Mouse (Mus musculus) liver, embryonic 11.5 days (tissue): ENCODE data around the gene Rnase4. TPM values are rescaled to one million over a fixed set of nuclear protein-coding genes. Genes with fewer than 3 reads are reported as not detected.

ENCODE experiments used
- ATAC-seq: fragments of 200-750 bp; cut with Nextera tagmentation; replicated peaks from 2 replicates; pipeline ENCODE4 v1.8.0; 2017; ENCODE audit warnings: moderate number of reproducible peaks, mild to moderate bottlenecking, moderate TSS enrichment, moderate library complexity; ENCODE audit not compliant: low FRiP score
- DNase-seq: peaks from one replicate; pipeline ENCODE4 v3.0.0-alpha.2; 2017; ENCODE audit warnings: low spot score
- H3K27ac ChIP-seq: fragments of 300-500 bp; sonication (generic); 2 replicates; pipeline ENCODE4 v1.5.1; 2014; ENCODE audit warnings: mild to moderate bottlenecking, low read depth, low read length, control low read depth
- H3K27me3 ChIP-seq: fragments of 300-500 bp; sonication (generic); replicated peaks from 2 replicates; pipeline ENCODE4 v1.6.1; 2014; ENCODE audit warnings: low read length, mixed read lengths; ENCODE audit not compliant: control insufficient read depth, insufficient read depth
- H3K36me3 ChIP-seq: fragments of 300-500 bp; sonication (generic); 2 replicates; pipeline ENCODE4 v1.6.1; 2014; ENCODE audit warnings: mild to moderate bottlenecking, low read length, moderate library complexity, mixed read lengths; ENCODE audit not compliant: control insufficient read depth, insufficient read depth
- H3K4me1 ChIP-seq: fragments of 300-500 bp; sonication (generic); replicated peaks from 2 replicates; pipeline ENCODE4 v1.6.1; 2014; ENCODE audit warnings: low read length, mixed read lengths; ENCODE audit not compliant: control insufficient read depth, insufficient read depth
- H3K4me2 ChIP-seq: fragments of 300-500 bp; sonication (generic); 2 replicates; pipeline ENCODE4 v1.6.1; 2014; ENCODE audit warnings: mild to moderate bottlenecking, control low read depth, moderate library complexity
- H3K4me3 ChIP-seq: fragments of 300-500 bp; sonication (generic); 2 replicates; pipeline ENCODE4 v1.5.1; 2014; ENCODE audit warnings: low read depth, low read length, control low read depth
- H3K9ac ChIP-seq: fragments of 300-500 bp; sonication (generic); 2 replicates; pipeline ENCODE4 v1.6.1; 2014; ENCODE audit warnings: low read depth, low read length, control low read depth
- H3K9me3 ChIP-seq: fragments of 300-500 bp; sonication (generic); 2 replicates; pipeline ENCODE4 v1.6.1; 2016; ENCODE audit warnings: low read length, inconsistent platforms, mixed read lengths; ENCODE audit not compliant: control insufficient read depth
- WGBS: fragments of 180-500 bp; shearing (Covaris S2); extraction: QIAGEN DNeasy Blood & Tissue Kit; methylation state at CpG from one replicate; pipeline ENCODE4 v1.1.7; 2014; 5-methylcytosine and 5-hydroxymethylcytosine counted together
- polyA plus RNA-seq: library from polyadenylated mRNA; unstranded; fragments of >200 nt; fragmentation: Nextera tagmentation; extraction: Ambion mirVana; gene quantifications from 2 replicates; pipeline ENCODE4 v1.2.1, GENCODE M21; 2014

Gene Rnase4
- polyA plus RNA-seq, 1 experiment from 2014 or later = 13.6 TPM

DNA sequence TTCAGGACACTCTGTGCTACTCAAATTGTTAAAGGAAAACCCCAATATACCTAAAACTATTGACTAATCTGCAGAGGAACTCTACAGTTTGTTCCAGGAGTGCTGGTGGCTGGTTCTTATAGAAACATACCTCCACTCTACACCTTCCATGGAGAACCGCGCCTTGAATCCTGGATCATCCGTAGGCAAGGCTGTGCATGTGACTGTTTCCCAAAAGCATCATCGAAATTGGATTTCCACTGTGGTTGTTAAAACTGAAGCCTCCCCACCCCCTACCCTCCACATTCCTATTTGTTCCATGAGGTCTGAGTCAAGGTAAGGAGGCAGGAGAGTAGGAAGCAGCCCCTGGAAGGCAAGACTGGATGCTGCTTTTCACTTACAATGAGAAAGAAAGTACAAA, 53.6 kb downstream of the Rnase4 start:
- Histone ChIP-seq H3K9ac (no peak overlapping the region), H3K4me2 (no peak overlapping the region), H3K27me3 (no peaks in the 10 kb centered on the region), H3K36me3 (no peaks in the 10 kb centered on the region), H3K4me3 (no peak overlapping the region), H3K9me3 (no peaks in the 10 kb centered on the region), H3K4me1 (peaks cover 32% of the 10 kb centered on the region), H3K27ac (peak overlapping the region; percentile 52)
- DNase-seq (no peak), ATAC-seq (no peak)
- WGBS = 91% methylated on average over 4 of the region's 4 CpGs

DNA sequence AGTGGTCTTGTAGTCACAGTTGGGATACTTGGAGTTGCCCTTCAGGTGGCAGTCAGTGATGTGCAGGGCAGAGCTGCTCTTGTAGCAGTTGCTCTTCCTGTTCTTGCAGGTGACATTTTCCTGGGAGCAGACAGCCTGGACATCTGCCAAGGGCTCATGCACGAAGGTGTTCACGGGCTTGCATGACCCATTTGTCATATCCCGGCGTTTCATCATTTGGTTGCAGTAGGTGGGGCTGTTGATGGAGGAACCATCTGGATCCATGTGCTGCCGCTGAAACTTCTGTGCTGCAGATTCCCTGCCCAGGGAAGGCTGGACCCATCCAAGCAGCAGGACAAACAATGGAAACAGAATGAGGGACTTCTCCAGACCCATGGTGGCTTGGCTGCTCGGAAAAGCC, 54.6 kb downstream of the Rnase4 start:
- Histone ChIP-seq H3K4me3 (no peak overlapping the region), H3K36me3 (no peaks in the 10 kb centered on the region), H3K4me2 (no peak overlapping the region), H3K4me1 (peaks cover 41% of the 10 kb centered on the region), H3K9ac (no peak overlapping the region), H3K9me3 (no peaks in the 10 kb centered on the region), H3K27me3 (no peaks in the 10 kb centered on the region), H3K27ac (no peak overlapping the region)
- WGBS = 88% methylated on average over 6 of the region's 6 CpGs
- DNase-seq = no peak
- ATAC-seq = no peak

DNA sequence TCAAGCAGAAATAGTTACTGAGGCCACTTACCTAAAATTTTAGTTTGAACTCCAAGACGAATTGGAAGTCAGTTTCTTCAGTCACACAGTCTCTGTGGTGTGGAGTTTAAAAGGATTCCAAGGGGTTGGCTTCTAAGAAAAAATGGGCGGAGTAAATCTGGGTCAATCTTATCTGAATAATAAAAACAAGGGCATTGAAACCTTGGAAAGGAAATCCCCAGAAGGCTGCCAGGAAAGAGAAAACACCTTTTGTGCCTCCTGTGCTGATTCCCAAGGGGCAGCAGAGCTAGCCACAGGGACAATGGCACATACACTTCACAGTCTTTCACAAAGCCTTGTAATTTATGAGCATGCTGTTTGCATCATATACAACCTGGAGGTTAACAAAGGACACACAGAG, 55.8 kb downstream of the Rnase4 start, which contains the start of gene Rnase1:
Gene Rnase1, minus strand, starts transcription at position 101 of the 400 bp plus-strand sequence.
- Histone ChIP-seq H3K36me3 (no peaks in the 10 kb centered on the region), H3K4me2 (no peak within 1 kb of the TSS), H3K4me3 (no peak within 1 kb of the TSS), H3K4me1 (peaks cover 41% of the 10 kb centered on the region), H3K9me3 (no peaks in the 10 kb centered on the region), H3K9ac (no peak within 1 kb of the TSS), H3K27ac (no peak within 1 kb of the TSS), H3K27me3 (no peaks in the 10 kb centered on the region)
- no peak for ATAC-seq
- WGBS = 61% methylated on average over 2 of the region's 2 CpGs
- DNase-seq = no peak

DNA sequence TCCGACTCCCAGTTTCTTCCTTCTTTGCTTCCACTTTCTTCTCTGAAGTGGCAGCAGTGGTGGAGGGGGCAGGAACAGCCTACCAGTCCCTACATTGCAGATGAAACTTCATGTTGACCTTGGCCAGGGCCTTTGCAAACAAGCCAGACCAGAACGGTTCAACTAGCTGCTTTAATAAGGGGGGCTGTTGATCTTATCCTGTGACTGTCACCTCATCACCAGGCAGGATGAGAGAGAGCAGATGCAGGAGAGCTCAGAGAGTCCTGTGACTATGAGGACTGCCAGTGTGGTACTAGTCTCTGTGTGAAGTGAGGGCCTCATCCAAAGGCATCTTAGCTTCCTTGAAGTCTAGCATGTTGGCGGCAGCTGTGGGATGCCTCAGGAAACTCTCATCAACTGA, 57.1 kb downstream of the Rnase4 start:
- H3K4me1 ChIP-seq = peaks cover 41% of the 10 kb centered on the region
- no peaks in the 10 kb centered on the region for H3K9me3 ChIP-seq
- no peak overlapping the region for H3K27ac ChIP-seq
- DNase-seq = no peak
- no peak overlapping the region for H3K9ac ChIP-seq
- no peaks in the 10 kb centered on the region for H3K27me3 ChIP-seq
- no peak overlapping the region for H3K4me3 ChIP-seq
- H3K4me2 ChIP-seq = no peak overlapping the region
- H3K36me3 ChIP-seq = no peaks in the 10 kb centered on the region
- 62% methylated on average over 3 of the region's 3 CpGs for WGBS
- no peak for ATAC-seq

DNA sequence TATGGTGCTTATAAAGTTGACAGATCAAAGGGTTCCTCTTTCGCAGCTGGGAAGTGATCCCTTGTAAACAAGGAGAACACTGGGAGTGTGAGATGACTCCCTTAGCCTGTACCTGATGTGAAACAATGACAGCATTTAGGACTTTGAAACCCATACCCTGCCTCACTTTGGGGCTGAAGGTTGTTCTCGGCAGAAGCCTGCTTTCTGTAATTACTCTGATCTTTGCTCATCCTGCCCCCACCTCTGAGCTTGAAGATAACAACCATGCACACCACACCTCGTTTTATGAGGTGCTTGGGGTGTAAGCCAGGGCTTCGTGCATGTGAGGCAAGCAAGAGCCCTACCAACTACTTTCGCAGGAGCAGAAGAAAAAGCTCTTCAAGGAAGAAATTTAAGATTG, 58.3 kb downstream of the Rnase4 start:
- no peak overlapping the region for H3K4me3 ChIP-seq
- no peaks in the 10 kb centered on the region for H3K27me3 ChIP-seq
- H3K9me3 ChIP-seq = no peaks in the 10 kb centered on the region
- peaks cover 30% of the 10 kb centered on the region for H3K4me1 ChIP-seq
- H3K4me2 ChIP-seq = no peak overlapping the region
- no peaks in the 10 kb centered on the region for H3K36me3 ChIP-seq
- no peak overlapping the region for H3K9ac ChIP-seq
- peak; percentile 71 for ATAC-seq
- H3K27ac ChIP-seq = no peak overlapping the region
- DNase-seq = no peak
- WGBS = 46% methylated on average over 5 of the region's 5 CpGs

DNA sequence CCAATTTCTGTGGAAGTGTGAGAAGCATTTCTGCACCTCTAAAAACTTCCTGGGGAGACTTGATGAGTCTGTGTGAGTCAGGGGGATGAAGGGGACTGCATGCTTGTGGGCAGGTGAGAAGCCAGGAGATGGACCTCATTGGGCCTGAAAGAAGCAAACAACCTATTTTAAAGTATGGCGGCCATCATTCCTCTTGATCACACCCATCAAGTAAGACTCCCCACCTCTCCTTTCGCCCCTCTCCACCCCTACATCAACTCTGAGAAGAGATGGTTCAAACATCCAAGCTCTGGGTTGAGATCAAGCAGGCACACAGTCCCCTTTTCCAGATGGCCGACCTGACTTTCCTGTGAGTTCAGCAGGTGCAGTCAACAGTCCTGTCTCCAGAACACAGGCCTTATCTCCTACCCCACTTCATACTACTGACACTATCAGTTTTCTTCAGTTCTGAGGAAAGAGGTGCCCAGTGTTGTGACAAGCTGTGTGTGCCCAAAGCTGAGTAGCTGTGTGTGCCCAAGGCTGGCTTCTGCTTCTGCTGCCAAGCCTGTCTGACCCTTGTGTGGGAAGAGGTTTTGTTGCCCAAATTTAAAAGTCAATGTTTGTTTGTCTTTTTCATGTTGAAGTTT, 59.4 kb downstream of the Rnase4 start:
- H3K9ac ChIP-seq = no peak overlapping the region
- peak; percentile 75 for ATAC-seq

DNA sequence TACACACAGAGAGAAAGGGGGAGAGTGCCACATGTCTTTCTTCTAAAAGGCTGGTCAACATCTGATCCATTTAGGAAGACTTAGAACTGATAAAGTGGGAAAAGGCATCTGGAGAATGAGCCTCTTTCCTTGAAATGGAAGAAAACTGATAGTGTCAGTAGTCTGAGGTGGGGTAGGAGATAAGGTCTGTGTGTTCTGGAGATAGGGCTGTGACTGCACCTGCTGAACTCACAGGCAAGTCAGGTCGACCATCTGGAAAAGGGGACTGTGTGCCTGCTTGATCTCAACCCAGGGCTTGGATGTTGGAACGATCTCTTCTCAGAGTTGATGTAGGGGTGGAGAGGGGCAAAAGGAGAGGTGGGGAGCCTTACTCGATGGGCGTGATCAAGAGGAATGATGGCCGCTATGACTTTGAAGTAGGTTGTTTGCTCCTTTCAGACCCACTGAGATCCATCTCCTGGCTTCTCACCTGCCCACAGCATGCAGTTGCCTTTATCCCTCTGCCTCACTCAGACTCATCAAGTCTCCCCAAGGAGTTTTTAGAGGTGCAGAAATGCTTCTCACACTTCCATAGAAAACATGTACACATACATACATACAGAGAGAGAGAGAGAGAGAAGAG, 61.5 kb downstream of the Rnase4 start:
- DNase-seq (no peak), ATAC-seq (peak; percentile 65)
- 41% methylated on average over 5 of the region's 5 CpGs for WGBS
- Histone ChIP-seq H3K9ac (no peak overlapping the region), H3K27ac (no peak overlapping the region), H3K4me1 (peaks cover 22% of the 10 kb centered on the region), H3K27me3 (no peaks in the 10 kb centered on the region), H3K9me3 (no peaks in the 10 kb centered on the region), H3K36me3 (no peaks in the 10 kb centered on the region), H3K4me2 (no peak overlapping the region), H3K4me3 (no peak overlapping the region)

More for the DNA sequence above, 59.4 kb downstream of the Rnase4 start:
- H3K36me3 ChIP-seq = no peaks in the 10 kb centered on the region
- 75% methylated on average over 3 of the region's 3 CpGs for WGBS
- peak overlapping the region; percentile 8; the same call in 1 of the 2 replicates for H3K27ac ChIP-seq
- peak overlapping the region; percentile 4; the same call in 1 of the 2 replicates for H3K4me2 ChIP-seq
- no peaks in the 10 kb centered on the region for H3K9me3 ChIP-seq
- no peaks in the 10 kb centered on the region for H3K27me3 ChIP-seq
- H3K4me1 ChIP-seq = peaks cover 25% of the 10 kb centered on the region
- no peak overlapping the region for H3K4me3 ChIP-seq
- no peak for DNase-seq
